Mouse (Mus musculus) myocyte (in vitro differentiated cells): ENCODE results near the gene Adcy7. TPM values are rescaled to one million over a fixed set of nuclear protein-coding genes. Genes with fewer than 3 reads are reported as not detected.

Experiments used
- H3K27me3 ChIP-seq: one replicate; pipeline ENCODE4 v1.6.1; 2011; ENCODE audit not compliant: control insufficient read depth, insufficient read depth, insufficient read length
- H3K36me3 ChIP-seq: one replicate; pipeline ENCODE4 v1.6.1; 2011; ENCODE audit not compliant: control insufficient read depth, insufficient read depth
- H3K4me2 ChIP-seq: one replicate; pipeline ENCODE4 v1.6.1; 2011; ENCODE audit warnings: low read depth, control low read depth
- H3K4me3 ChIP-seq: one replicate; pipeline ENCODE4 v1.5.1; 2011; ENCODE audit warnings: mild to moderate bottlenecking, control low read depth, moderate library complexity
- H3K79me2 ChIP-seq: one replicate; pipeline ENCODE4 v1.6.1; 2011; ENCODE audit not compliant: control insufficient read depth, insufficient read depth
- H3ac ChIP-seq: one replicate; pipeline ENCODE4 v1.6.1; 2011; ENCODE audit not compliant: control insufficient read depth, insufficient read length
- CEBPB ChIP-seq: IDR thresholded peaks from 2 replicates; pipeline ENCODE4 v1.6.1; 2011; ENCODE audit warnings: mild to moderate bottlenecking, moderate library complexity; ENCODE audit not compliant: poor library complexity, insufficient read depth, severe bottlenecking
- E2F4 ChIP-seq: IDR thresholded peaks from one replicate; pipeline ENCODE4 v1.6.1; 2011; ENCODE audit warnings: mild to moderate bottlenecking, control low read depth, moderate library complexity; ENCODE audit not compliant: insufficient read depth
- MAX ChIP-seq: IDR thresholded peaks from one replicate; pipeline ENCODE4 v1.6.1; 2011; ENCODE audit warnings: low read depth, mild to moderate bottlenecking, control low read depth
- MYOD1 ChIP-seq, 3 experiments: IDR thresholded peaks; one replicate each; pipeline ENCODE4 v1.6.1; 2011; ENCODE audit warnings: control low read depth in 2 of 3, low read depth in 2 of 3, mild to moderate bottlenecking in 2 of 3, moderate library complexity in 1 of 3; ENCODE audit not compliant: insufficient read length in 2 of 3, control insufficient read depth in 1 of 3
- MYOG ChIP-seq, 3 experiments: IDR thresholded peaks; one replicate each; pipeline ENCODE4 v1.6.1; 2011; ENCODE audit warnings: control low read depth in 2 of 3, low read depth in 2 of 3, mild to moderate bottlenecking in 2 of 3; ENCODE audit not compliant: insufficient read length in 2 of 3, control insufficient read depth in 1 of 3, insufficient read depth in 1 of 3
- POLR2A ChIP-seq: IDR thresholded peaks from one replicate; pipeline ENCODE4 v1.6.1; 2011; ENCODE audit warnings: low read depth, mild to moderate bottlenecking, control low read depth, moderate library complexity; ENCODE audit not compliant: insufficient read length
- POLR2AphosphoS2 ChIP-seq: IDR thresholded peaks from one replicate; pipeline ENCODE4 v1.6.1; 2011; ENCODE audit warnings: low read depth, control low read depth; ENCODE audit not compliant: insufficient read length
- REST ChIP-seq: IDR thresholded peaks from one replicate; pipeline ENCODE4 v1.6.1; 2011; ENCODE audit warnings: mild to moderate bottlenecking, control low read depth, moderate library complexity; ENCODE audit not compliant: insufficient read depth, insufficient read length
- SRF ChIP-seq: IDR thresholded peaks from one replicate; pipeline ENCODE4 v1.6.1; 2011; ENCODE audit warnings: low read depth; ENCODE audit not compliant: control insufficient read depth, insufficient read length
- TCF12 ChIP-seq: IDR thresholded peaks from one replicate; pipeline ENCODE4 v1.6.1; 2011; ENCODE audit warnings: mild to moderate bottlenecking, control low read depth; ENCODE audit not compliant: poor library complexity, insufficient read depth, severe bottlenecking
- TCF3 ChIP-seq: IDR thresholded peaks from one replicate; pipeline ENCODE4 v1.6.1; 2011; ENCODE audit warnings: low read depth, control low read depth; ENCODE audit not compliant: insufficient read length
- USF1 ChIP-seq: IDR thresholded peaks from one replicate; pipeline ENCODE4 v1.6.1; 2011; ENCODE audit warnings: low read depth, mild to moderate bottlenecking, control low read depth, moderate library complexity
- polyA plus RNA-seq: library from polyadenylated mRNA; unstranded; fragments of >200 nt; fragmentation: generic; extraction: Trizol; gene quantifications from one replicate; pipeline ENCODE4 v1.2.1, GENCODE M21; 2012; ENCODE audit warnings: missing spikeins

Gene Adcy7
- polyA plus RNA-seq, 1 experiment = 72.3 TPM

DNA sequence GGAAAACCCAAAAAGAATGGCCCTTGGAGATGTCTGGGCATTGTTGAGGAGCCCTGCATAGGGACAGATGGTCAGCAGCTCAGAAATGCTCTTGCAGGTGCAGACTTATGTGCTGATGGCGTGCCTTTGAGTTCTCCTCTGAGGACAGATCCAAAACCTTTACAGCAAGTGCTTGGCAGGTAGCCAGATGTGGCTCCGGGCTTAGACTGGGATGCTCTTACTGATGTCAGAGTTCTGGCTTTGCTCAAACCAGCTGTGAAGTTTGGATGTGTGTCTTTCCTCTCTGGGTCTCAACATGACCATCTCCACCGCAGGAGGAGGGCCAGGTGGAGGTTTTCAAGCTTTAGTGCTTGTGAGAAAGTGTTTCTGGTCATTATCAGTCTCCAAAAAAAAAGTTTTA lies 97.6 kb downstream of the Adcy7 start:
- Histone ChIP-seq H3K4me3 (no peak overlapping the region), H3K36me3 (no peaks in the 10 kb centered on the region), H3K79me2 (no peaks in the 10 kb centered on the region), H3ac (no peak overlapping the region), H3K4me2 (no peak overlapping the region), H3K27me3 (peaks cover 33% of the 10 kb centered on the region)
- no peak for TF ChIP-seq TCF3
- TF ChIP-seq MAX = no peak
- no peak for TF ChIP-seq MYOG (IDR thresholded peaks at IDR 0.05; ENCODE audit: control insufficient read depth in 1 of 3, insufficient read depth in 1 of 3, insufficient read length in 2 of 3, low read depth in 2 of 3)
- TF ChIP-seq SRF = no peak
- TF ChIP-seq REST = no peak
- TF ChIP-seq CEBPB = no peak
- no peak for TF ChIP-seq MYOD1 (IDR thresholded peaks at IDR 0.05; ENCODE audit: control insufficient read depth in 1 of 3, insufficient read length in 2 of 3, low read depth in 2 of 3)
- no peak for TF ChIP-seq E2F4
- no peak for TF ChIP-seq POLR2AphosphoS2
- no peak for TF ChIP-seq TCF12

DNA sequence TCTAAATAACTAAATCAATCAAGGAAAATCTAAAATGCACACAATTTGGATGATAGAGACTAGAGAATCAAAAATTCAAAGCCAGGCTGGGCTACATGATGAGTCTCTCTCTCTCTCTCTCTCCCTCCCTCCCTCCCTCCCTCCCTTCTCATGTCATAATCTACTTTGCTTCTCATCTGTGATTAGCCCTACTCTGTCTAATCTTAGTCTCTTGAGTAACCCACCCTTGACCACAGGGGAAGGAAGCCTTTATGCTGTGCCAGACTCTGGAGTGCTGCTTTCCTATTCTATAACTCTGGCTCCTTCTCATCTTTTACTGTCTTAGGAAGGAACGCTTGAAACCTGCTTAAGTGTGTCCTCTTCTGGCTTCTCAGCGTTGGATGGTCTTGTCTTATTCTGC lies 99.3 kb downstream of the Adcy7 start:
- peaks cover 33% of the 10 kb centered on the region for H3K27me3 ChIP-seq
- TF ChIP-seq CEBPB = no peak
- no peak for TF ChIP-seq REST
- TF ChIP-seq SRF = no peak
- TF ChIP-seq TCF3 = no peak
- no peak for TF ChIP-seq TCF12
- TF ChIP-seq POLR2AphosphoS2 = no peak
- no peak for TF ChIP-seq POLR2A
- H3K4me3 ChIP-seq = no peak overlapping the region
- H3K36me3 ChIP-seq = no peaks in the 10 kb centered on the region
- H3ac ChIP-seq = no peak overlapping the region
- H3K4me2 ChIP-seq = no peak overlapping the region
- H3K79me2 ChIP-seq = no peaks in the 10 kb centered on the region

DNA sequence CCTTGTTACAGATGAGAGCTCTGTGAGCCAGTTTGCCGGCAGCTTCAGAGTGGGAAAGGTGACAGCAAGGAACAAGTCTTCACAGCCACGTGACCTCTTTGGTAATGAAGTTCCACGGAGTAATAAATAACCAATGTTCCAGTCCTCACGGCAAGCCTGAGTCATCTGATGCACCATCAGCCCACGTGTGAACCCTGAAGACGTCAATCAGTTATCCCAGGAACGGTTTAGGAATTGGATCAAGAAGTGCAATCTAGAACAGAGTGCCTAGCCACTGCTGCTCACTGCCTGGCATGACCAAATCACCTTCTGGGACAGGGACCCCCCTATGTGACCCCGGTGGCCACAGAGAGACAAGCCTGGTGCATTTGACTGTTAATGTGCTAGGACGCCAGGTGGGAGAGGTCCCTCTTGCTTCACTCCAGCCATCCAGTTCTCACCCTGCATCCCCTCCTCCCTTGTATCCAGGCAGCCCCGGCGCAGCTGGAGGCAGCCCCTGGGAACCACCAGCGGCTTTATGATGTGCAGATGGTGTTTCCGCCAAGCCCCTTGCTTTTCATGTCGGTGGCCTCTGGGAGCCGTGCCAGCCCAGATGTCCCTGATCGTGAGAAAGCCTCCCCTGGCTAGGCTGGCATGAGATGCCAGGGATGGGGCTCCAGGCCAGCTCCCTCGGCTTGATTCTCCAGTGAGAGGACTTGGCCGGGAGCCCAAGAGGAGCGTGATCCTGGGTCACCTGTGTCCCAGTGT lies 104.8 kb downstream of the Adcy7 start:
- H3K4me3 ChIP-seq = no peak overlapping the region

More for the DNA sequence above, 104.8 kb downstream of the Adcy7 start:
- Histone ChIP-seq H3K4me2 (no peak overlapping the region), H3K79me2 (no peaks in the 10 kb centered on the region), H3K36me3 (no peaks in the 10 kb centered on the region), H3ac (no peak overlapping the region), H3K27me3 (peaks cover 32% of the 10 kb centered on the region)
- TF ChIP-seq POLR2AphosphoS2 (no peak), USF1 (peak; percentile 14)

Other genes with a start within 250 kb of the Adcy7 start
- 17.2 TPM for gene Cnep1r1, start 153.6 kb upstream of the Adcy7 start, polyA plus RNA-seq
- gene Heatr3, start 134.5 kb upstream of the Adcy7 start, polyA plus RNA-seq = 22.3 TPM
- gene Tent4b, start 73.2 kb upstream of the Adcy7 start, polyA plus RNA-seq = 10.7 TPM
- 52.7 TPM for gene Brd7, start 89.8 kb downstream of the Adcy7 start, polyA plus RNA-seq
- gene Nkd1, start 249.0 kb downstream of the Adcy7 start, polyA plus RNA-seq = 0.11 TPM